Mouse (Mus musculus): ENCODE data around the gene Fbxl13. TPM values are rescaled to one million over a fixed set of nuclear protein-coding genes. Genes with fewer than 3 reads are reported as not detected.

The Fbxl13 gene
- total RNA-seq, 2 experiments from 2014 or later: 3.3 to 7.1 TPM

DNA sequence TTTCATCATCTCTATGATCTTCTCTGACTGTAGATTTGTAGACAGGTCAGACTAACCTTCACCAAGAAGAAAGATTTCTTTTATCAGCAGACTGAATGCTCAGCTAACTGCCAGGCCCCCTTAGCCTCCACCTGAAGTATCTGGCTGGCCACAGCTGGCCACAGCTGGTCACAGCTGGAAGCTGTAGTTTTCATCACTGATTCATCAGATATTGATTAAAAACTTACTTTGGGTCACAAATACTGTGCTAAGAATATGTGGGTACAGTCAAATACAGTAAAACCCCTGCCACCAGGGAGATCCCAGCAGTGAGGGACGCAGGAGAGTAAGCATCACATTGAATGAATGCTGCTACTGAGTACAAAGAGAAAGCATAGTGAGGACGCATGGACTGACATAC, 113.3 kb downstream of the Fbxl13 start:
- no peak for ATAC-seq (replicated peaks; ENCODE audit: low FRiP score, low TSS enrichment, poor library complexity, severe bottlenecking)

DNA sequence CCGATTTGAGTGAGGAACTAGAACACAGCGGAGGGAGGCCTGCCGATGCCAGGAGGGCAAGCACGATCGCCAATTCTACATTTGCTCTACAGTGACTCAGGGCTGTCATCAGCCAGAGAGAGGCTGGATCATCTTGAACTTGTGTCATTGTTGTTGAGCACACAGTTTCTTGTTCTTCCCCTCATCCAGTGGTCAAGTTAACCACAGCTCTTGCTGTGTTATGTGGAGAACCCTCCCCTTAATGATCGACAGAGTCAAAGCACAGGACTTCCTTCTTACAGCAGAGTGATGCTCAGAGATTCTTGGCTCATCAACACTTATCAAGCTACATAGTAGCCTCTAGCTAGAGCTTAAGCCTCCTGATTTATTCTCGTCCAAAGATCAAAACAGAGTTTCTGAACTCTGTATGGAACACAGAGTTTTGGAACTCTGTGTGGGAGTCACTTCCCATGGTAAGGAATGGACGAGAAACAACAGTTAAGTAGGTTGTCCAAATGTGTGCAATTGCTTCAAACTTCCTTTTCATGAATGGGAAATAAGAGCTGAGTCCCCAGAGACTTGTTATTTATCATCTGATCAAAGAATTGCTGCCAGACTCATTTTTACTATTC, 116.2 kb downstream of the Fbxl13 start:
- ATAC-seq (replicated peaks; ENCODE audit: low FRiP score, low TSS enrichment, poor library complexity, severe bottlenecking): no peak

DNA sequence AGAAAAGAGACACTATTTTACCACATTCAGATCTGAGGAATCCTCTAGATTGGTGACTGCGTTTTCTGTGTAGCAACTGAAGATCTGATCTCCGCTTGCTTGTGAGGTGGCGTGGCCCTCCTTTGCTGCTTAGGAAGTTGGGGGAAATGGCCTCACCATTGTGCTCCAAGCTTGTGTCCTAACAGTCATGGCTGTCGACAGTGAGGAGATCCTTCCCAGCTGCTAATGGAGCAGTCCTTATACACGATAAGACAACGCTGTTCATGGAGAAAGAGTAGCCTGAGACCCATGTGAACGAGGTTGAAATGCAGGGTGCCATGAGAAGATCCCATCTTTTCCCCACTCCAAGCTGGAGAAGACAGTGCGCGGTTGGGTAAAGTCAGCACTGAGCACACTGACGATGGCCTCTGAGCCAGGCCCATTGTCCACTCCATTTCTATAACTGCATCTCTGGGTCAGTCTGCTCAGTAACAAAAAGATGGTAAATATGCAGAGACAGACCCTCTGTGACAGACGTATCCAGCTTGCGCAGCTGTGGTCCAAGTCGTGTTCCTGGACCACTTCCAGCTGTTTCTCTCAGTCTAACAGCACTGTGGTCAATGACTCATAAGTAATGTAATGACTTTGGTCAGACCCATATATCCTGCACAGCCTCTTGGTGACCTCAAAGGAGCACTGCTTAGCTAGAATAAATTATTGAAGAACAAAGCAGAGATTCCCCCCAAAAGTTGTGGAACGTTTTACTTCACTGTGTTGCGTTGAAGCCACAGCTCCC, 117.2 kb downstream of the Fbxl13 start:
- no peak for ATAC-seq (replicated peaks; ENCODE audit: low FRiP score, low TSS enrichment, poor library complexity, severe bottlenecking)

DNA sequence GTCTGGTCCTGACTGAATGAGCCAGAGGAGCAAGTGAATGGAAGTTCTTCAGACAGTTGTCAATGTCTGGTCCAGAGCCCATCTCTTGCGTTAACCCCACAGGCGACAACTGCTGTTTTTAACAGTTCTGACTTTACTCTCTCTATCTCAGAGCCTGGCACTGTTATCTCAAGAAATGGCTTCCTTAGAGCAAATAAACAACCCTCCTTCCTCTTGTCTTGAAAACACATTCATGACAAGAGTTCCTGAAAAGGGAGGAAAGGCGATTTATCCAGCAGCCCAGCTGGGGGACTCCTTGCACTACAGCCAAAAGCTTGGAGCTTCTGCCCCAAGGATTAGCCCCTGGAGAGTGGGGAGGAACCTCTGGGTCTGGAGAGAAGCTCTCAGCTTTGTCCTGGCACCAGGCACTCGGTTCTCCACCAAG, 117.9 kb downstream of the Fbxl13 start:
- peak; percentile 74 for ATAC-seq (replicated peaks; ENCODE audit: low FRiP score, low TSS enrichment, poor library complexity, severe bottlenecking)

GRCm38 (mm10) chr5:21526835-21527485, 118.5 kb downstream of the Fbxl13 start:
- ATAC-seq (replicated peaks; ENCODE audit: low FRiP score, low TSS enrichment, poor library complexity, severe bottlenecking): peak; percentile 21; the same call in 1 of the 2 replicates

GRCm38 (mm10) chr5:21519166-21519565, 126.3 kb downstream of the Fbxl13 start:
- ATAC-seq (replicated peaks; ENCODE audit: low FRiP score, low TSS enrichment, poor library complexity, severe bottlenecking): no peak

DNA sequence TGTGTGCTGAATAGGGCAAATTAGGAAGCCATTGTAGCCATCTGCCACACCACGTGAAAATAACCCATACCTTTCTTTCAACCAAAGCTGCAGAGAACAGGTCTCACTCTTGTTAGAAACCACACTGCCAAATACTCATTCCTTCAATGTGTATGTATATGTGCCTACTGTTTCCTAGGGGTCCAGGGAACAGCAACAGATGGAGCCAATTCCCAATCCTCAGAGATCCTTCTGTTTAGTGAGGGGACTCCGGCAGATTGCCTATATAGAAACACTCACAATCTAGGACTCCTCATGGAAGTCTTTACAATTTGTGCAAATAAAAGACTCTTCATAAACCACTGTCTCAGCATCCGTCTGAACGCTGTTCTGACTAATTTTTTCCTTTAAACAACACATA, 127.2 kb downstream of the Fbxl13 start:
- ATAC-seq (replicated peaks; ENCODE audit: low FRiP score, low TSS enrichment, poor library complexity, severe bottlenecking): no peak

DNA sequence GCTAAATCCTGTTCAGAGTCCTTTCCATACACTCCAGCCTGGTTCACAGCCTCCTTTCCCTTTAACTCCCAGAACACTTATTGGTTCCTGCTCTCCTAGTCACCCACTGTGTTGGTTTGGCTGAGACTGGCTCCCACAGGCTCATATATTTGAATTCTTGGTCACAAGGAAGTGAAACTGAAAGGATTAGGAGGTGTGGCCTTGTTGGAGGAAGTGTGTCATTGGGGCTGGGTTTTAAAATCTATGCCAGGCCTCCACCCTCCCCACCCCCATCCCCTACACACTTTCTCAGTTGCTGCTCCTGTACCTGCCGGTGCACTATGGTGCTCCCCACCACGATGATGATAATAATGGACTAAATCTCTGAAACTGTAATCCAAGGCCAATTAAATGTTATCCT, 127.9 kb downstream of the Fbxl13 start:
- no peak for ATAC-seq (replicated peaks; ENCODE audit: low FRiP score, low TSS enrichment, poor library complexity, severe bottlenecking)

GRCm38 (mm10) chr5:21513363-21513762, 132.1 kb downstream of the Fbxl13 start:
- no peak for ATAC-seq (replicated peaks; ENCODE audit: low FRiP score, low TSS enrichment, poor library complexity, severe bottlenecking)

DNA sequence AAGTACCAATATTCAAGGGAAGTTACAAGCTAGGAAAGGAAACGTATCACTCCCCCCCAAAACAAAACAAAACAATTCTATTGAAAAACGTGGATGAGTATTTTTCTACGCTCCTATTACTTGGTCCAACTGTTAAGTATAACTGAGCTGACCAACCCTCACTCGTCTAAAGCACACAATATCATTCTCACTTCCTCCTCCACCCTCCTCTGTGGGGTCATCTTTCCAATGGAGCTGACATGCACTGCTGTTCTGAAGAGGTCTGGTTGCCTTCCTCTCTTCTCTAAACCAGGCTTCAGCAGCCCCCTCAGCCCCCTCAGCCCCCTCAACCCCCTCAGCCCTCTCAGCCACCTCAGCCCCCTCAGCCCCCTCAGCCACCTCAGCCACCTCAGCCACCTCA, 135.6 kb downstream of the Fbxl13 start:
- ATAC-seq (replicated peaks; ENCODE audit: low FRiP score, low TSS enrichment, poor library complexity, severe bottlenecking): no peak

- ATAC-seq (replicated peaks; ENCODE audit: low FRiP score, low TSS enrichment, poor library complexity, severe bottlenecking): no peak
Measured at GRCm38 (mm10) chr5:21506887-21507286, 138.5 kb downstream of the Fbxl13 start.

- no peak for ATAC-seq (replicated peaks; ENCODE audit: low FRiP score, low TSS enrichment, poor library complexity, severe bottlenecking)
Measured at GRCm38 (mm10) chr5:21505159-21505558, 140.3 kb downstream of the Fbxl13 start.

GRCm38 (mm10) chr5:21502936-21503610, 142.4 kb downstream of the Fbxl13 start:
- no peak for ATAC-seq (replicated peaks; ENCODE audit: low FRiP score, low TSS enrichment, poor library complexity, severe bottlenecking)

GRCm38 (mm10) chr5:21500941-21501340, 144.5 kb downstream of the Fbxl13 start:
- no peak for ATAC-seq (replicated peaks; ENCODE audit: low FRiP score, low TSS enrichment, poor library complexity, severe bottlenecking)

DNA sequence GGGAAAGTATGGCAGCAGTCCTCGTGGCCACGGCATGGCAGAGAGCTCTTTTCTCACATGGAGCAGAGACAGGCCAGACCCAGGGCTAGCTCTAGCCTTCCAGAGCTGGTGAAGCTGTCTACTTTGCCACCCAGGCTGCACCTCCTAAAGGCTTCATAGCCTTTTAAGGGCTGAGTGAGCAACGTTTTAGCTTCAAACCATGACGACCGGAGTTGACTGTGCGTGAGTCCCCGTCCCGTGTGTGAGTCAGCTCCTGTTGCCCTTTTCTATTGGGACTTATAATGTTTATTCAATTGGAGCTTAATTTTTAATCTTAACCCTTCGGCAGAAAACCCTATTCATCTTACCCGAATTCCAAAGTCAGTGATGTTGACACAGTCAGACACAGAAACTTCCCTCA, 145.3 kb downstream of the Fbxl13 start:
- no peak for ATAC-seq (replicated peaks; ENCODE audit: low FRiP score, low TSS enrichment, poor library complexity, severe bottlenecking)

DNA sequence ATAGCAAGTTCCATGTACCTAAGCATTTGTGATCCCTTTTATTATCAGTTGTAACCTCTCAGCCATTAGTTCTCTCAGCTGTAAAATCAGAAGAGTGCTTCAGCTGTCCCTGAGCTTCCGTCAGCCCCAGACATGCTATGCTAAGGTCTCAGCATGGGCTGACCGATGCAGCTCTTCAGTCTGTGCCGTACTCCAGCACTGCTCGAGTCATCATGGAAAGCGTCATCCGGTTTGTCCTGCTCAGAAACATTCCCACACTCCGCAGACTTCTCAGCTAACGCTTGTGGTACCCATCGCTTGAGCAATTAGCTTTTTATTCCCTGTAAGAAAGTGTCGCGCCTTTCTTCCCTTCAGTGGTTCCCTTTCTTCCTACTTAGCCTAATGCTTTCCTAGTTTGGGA, 146.5 kb downstream of the Fbxl13 start:
- ATAC-seq (replicated peaks; ENCODE audit: low FRiP score, low TSS enrichment, poor library complexity, severe bottlenecking): no peak

DNA sequence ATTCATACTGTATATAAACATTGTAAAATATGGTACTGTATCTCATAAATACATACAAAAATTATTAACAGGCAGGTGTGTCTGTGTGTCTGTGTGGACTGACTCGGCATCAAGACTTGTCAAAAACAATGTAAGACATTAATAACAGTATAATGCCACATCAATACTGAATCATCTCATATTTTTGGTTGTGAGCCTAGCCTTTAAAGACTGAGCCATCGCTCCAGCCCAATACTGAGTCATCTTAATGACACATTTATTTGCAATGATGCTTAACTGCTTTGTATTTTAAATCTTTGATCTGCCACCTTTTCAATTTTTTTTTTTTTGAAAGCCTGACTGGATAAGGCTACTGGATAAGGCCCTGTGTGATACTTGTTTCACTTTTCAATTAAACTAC, 146.9 kb downstream of the Fbxl13 start:
- ATAC-seq (replicated peaks; ENCODE audit: low FRiP score, low TSS enrichment, poor library complexity, severe bottlenecking): no peak

DNA sequence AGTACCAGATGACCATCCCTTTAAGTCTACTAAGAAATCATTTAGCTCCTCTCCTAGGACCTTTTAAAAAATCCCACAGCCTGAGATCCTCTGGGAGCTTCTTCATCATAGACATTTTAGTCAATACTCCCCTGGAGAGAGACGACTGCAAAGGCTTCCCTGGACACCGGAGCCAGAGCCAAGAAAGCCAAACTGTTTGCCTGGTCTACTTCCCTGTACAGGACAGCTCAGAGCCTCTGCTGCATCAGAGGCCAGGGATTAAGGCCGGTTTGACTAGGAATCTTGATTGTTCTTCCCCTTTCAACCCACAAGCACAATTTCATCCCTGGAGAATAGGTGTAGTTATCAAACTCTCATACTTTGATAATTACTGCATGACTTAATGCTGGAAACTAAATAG, 148.6 kb downstream of the Fbxl13 start:
- ATAC-seq (replicated peaks; ENCODE audit: low FRiP score, low TSS enrichment, poor library complexity, severe bottlenecking): no peak

DNA sequence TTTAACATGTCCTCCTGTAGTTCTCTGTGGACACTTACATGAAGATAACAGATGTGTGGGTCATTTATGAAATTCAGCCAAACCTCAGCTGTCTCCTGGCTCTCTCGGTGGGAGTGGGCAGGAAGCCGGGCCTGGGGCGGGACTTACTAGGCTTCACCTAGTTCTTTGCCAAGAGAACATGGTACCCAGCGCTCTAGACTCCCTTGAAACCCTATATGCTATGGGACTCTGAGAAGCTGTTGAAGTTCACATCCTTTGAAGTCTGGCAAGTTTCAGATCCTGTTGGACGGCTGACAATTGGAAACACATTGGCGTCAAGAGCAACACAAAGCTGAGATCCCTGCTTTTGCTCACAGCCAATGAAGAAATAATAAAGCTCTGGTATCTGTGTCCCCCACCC, 149.1 kb downstream of the Fbxl13 start:
- ATAC-seq (replicated peaks; ENCODE audit: low FRiP score, low TSS enrichment, poor library complexity, severe bottlenecking): no peak

DNA sequence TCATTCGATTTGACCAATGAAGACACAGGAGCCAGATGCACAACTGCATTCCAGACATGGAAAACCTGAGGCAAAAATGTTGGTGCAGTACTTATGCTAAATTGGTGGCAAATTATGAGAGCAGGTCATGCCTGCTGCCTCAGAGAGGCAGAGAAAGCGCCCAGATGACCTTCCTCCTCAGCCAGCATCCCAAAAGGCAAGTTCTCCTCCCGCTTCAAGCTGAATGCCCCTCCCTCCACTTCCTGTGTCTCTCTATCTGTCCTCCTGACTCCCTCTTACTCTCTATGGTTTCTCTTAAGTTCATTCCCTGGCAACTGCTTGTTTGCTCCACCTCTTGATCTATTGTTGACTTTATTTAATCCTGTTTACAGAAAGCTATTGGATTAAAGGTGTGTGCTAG, 150.7 kb downstream of the Fbxl13 start:
- ATAC-seq (replicated peaks; ENCODE audit: low FRiP score, low TSS enrichment, poor library complexity, severe bottlenecking): no peak

All from megakaryocyte-erythroid progenitor cell, adult 5-6 weeks (primary cell).